Mouse (Mus musculus) spleen, adult 12 weeks (tissue): ENCODE data around the gene Fv1.
"Not testable (repeated sequence)": the region's sequence is repeated elsewhere in the genome, so short reads cannot be mapped to it uniquely, and the experiment has no call there.

Source experiments
- DNase-seq: peaks from one replicate; pipeline ENCODE4 v3.0.0; 2022; ENCODE audit warnings: low spot score

The Fv1 gene

GRCm38 (mm10) chr4:147868450-147869031 is at the start of gene Fv1, which contains the start of gene Miip:
TSS of gene Fv1 (plus strand) at chr4:147868979.
TSS of gene Miip (minus strand) at chr4:147868816.
- DNase-seq: peak; percentile 85

- not testable (repeated sequence) for DNase-seq
Measured at GRCm38 (mm10) chr4:147819659-147820058, 49.1 kb upstream of the Fv1 start.

- not testable (repeated sequence) for DNase-seq
Measured at GRCm38 (mm10) chr4:147821414-147821813, 47.4 kb upstream of the Fv1 start.

GRCm38 (mm10) chr4:147824389-147824788 is 44.4 kb upstream of the Fv1 start:
- no peak for DNase-seq

GRCm38 (mm10) chr4:147839282-147839681 is 29.5 kb upstream of the Fv1 start:
- not testable (repeated sequence) for DNase-seq

GRCm38 (mm10) chr4:147842871-147843270 is 25.9 kb upstream of the Fv1 start:
- DNase-seq: no peak

- peak; percentile 55 for DNase-seq
Measured at GRCm38 (mm10) chr4:147847614-147848583, 20.9 kb upstream of the Fv1 start, which contains the start of gene Zfp933. TSS of gene Zfp933 (minus strand) at chr4:147848366.

- DNase-seq: no peak
Measured at GRCm38 (mm10) chr4:147848584-147848991, 20.2 kb upstream of the Fv1 start.

GRCm38 (mm10) chr4:147850776-147851175 is 18.0 kb upstream of the Fv1 start:
- DNase-seq: no peak

GRCm38 (mm10) chr4:147862051-147862450 is 6.7 kb upstream of the Fv1 start:
- DNase-seq: no peak

GRCm38 (mm10) chr4:147865651-147866050 is 3.1 kb upstream of the Fv1 start:
- no peak for DNase-seq

GRCm38 (mm10) chr4:147866056-147866455 is 2.7 kb upstream of the Fv1 start:
- no peak for DNase-seq

GRCm38 (mm10) chr4:147866793-147867192 is 2.0 kb upstream of the Fv1 start:
- DNase-seq: not testable (repeated sequence)

GRCm38 (mm10) chr4:147867563-147868449 is 973 bp upstream of the Fv1 start:
- no peak for DNase-seq

GRCm38 (mm10) chr4:147869238-147869637 is 459 bp downstream of the Fv1 start:
- DNase-seq: no peak

- no peak for DNase-seq
Measured at GRCm38 (mm10) chr4:147875852-147876575, 7.2 kb downstream of the Fv1 start.

GRCm38 (mm10) chr4:147878537-147878936 is 9.8 kb downstream of the Fv1 start:
- no peak for DNase-seq

GRCm38 (mm10) chr4:147879456-147879855 is 10.7 kb downstream of the Fv1 start:
- no peak for DNase-seq

GRCm38 (mm10) chr4:147879865-147880264 is 11.1 kb downstream of the Fv1 start:
- no peak for DNase-seq

- DNase-seq: no peak
Measured at GRCm38 (mm10) chr4:147881792-147882191, 13.0 kb downstream of the Fv1 start.

GRCm38 (mm10) chr4:147883041-147883440 is 14.3 kb downstream of the Fv1 start:
- no peak for DNase-seq
